Mouse (Mus musculus): ENCODE measurements around the gene Sema5b. TPM values are rescaled to one million over a fixed set of nuclear protein-coding genes. Genes with fewer than 3 reads are reported as not detected.

Sema5b gene
- polyA plus RNA-seq (2015; fragmentation: Nextera tagmentation; extraction: Ambion mirVana) = 6.4 and 6.8 TPM in 2 replicates

DNA sequence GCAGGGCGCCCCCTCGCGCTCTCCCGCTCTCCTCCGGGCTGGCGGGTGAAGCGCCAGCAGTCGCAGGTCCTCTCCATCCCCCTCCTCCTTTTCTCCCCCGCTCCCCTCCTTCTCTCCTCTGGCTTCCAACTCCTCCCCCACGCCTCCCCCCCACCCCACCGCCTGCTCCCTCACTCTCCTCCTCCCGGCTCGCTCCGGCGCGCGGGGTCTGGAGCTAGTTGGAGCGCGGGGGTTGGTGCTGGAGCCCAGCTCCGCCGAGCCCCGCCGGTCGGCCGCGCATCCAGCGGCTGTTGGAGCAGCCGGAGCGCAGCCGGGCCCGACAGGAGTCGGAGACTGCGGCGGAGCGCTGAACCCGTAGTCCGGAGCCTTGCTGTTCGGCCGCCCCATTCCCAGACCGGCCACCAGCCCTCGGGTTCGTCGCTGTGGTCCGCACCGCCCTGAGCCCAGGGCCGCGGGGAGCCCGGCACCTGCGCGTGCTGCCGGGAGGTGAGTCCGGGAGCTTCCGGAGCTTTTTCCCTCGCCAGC lies at the start of gene Sema5b:
Gene Sema5b (plus strand): TSS at position 29 of the 525 bp plus-strand sequence.
- Histone ChIP-seq H3K27ac (peak within 1 kb of the TSS; percentile 39), H3K9ac (peak within 1 kb of the TSS; percentile 74), H3K27me3 (peaks cover 77% of the 10 kb centered on the region), H3K4me3 (peak within 1 kb of the TSS; percentile 64), H3K4me2 (replicated peaks) (peak within 1 kb of the TSS; percentile 97), H3K36me3 (no peaks in the 10 kb centered on the region), H3K9me3 (no peaks in the 10 kb centered on the region), H3K4me1 (peaks cover 21% of the 10 kb centered on the region)
- ATAC-seq (ENCODE audit: low FRiP score, low read depth) = peak; percentile 86
- WGBS = under 1% methylated on average over 53 of the region's 54 CpGs

DNA sequence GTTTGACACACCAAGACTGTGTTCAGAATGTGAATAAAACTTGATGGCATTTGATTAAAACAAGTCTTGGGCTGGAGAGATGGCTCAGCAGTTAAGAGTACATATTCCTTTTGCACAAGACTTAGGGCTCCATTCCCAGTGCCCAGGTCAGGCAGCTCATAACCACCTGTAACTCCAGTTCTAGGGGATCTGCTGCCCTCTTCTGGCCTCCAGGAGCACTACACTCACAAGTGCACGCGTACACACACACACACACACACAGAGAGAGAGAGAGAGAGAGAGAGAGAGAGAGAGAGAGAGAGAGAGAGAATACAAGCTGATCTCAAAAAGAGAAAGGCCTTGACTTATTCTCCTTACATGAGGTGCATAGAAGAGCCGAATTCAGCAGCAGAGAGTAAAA lies 40.6 kb upstream of the Sema5b start:
- no peak for ATAC-seq (ENCODE audit: low FRiP score, low read depth)
- no peak overlapping the region for H3K4me3 ChIP-seq
- 86% methylated on average over 3 of the region's 3 CpGs for WGBS
- no peaks in the 10 kb centered on the region for H3K36me3 ChIP-seq
- H3K27ac ChIP-seq = no peak overlapping the region
- no peaks in the 10 kb centered on the region for H3K4me1 ChIP-seq
- H3K27me3 ChIP-seq = no peaks in the 10 kb centered on the region
- H3K9ac ChIP-seq = no peak overlapping the region
- H3K4me2 ChIP-seq (replicated peaks) = no peak overlapping the region
- H3K9me3 ChIP-seq = 0 out of 2 replicates have a peak, but pooled peaks cover 6% of the 10 kb centered on the region

DNA sequence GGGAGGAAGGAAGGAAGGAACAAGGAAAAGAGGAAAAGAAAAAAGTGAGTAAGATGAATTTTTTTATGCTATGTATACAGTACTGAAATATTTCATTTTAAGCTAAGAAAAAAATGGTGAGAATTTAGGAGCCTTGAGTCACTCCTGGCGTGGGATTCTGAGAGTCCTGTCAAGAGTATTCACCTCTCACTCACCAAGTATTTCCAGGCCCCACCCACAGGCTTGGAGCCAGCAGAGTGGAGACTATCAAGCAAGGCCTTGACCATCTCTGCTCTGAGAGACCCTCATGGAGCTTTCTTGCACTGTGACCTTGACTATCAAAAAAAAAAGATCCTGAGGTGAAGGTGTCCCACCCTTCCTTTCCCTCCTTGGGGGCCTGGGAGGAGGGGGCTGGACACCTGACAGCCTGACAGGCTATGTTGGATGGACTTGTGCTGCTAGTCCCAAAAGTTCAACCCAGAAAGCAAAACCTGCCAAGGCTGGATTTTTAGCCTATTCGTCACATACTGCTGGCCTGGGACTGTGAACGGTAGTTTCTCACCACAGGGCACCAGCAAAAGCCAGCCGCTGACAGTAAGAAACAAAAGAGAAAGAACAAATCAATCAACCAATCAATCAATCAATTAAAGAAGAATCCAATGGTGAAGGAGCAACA lies 39.7 kb upstream of the Sema5b start:
- H3K27me3 ChIP-seq = no peaks in the 10 kb centered on the region
- WGBS = 68% methylated on average over 4 of the region's 4 CpGs
- H3K4me2 ChIP-seq (replicated peaks) = no peak overlapping the region

DNA sequence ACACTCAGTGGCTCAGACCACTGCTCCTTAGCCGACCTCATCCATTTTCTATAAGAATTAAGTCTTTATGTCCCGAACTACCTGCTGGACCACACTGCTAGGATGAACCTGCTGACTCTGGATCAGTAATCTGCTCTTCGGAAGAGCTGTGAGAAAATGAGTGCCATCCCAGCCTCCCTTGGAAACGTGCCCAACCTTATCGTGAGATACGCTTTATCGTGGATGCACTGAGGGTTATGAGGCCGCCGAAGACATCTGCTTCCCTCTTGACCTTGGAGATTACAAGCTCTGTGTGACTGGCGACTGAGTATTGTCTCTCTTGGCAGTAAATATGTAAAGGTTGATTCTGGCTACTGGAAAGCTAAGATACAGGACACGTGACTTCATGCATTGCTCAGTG lies 38.5 kb upstream of the Sema5b start:
- H3K9ac ChIP-seq = no peak overlapping the region
- no peak for ATAC-seq (ENCODE audit: low FRiP score, low read depth)
- H3K9me3 ChIP-seq = 0 out of 2 replicates have a peak, but pooled peaks cover 6% of the 10 kb centered on the region
- no peaks in the 10 kb centered on the region for H3K4me1 ChIP-seq
- no peaks in the 10 kb centered on the region for H3K27me3 ChIP-seq
- H3K36me3 ChIP-seq = no peaks in the 10 kb centered on the region
- no peak overlapping the region for H3K27ac ChIP-seq
- 90% methylated on average over 11 of the region's 11 CpGs for WGBS
- no peak overlapping the region for H3K4me2 ChIP-seq (replicated peaks)
- no peak overlapping the region for H3K4me3 ChIP-seq

More for the DNA sequence above, 39.7 kb upstream of the Sema5b start:
- ATAC-seq (ENCODE audit: low FRiP score, low read depth) = no peak
- H3K9me3 ChIP-seq = 0 out of 2 replicates have a peak, but pooled peaks cover 6% of the 10 kb centered on the region
- H3K36me3 ChIP-seq = no peaks in the 10 kb centered on the region
- no peak overlapping the region for H3K27ac ChIP-seq
- no peak overlapping the region for H3K9ac ChIP-seq
- no peak overlapping the region for H3K4me3 ChIP-seq
- no peaks in the 10 kb centered on the region for H3K4me1 ChIP-seq

DNA sequence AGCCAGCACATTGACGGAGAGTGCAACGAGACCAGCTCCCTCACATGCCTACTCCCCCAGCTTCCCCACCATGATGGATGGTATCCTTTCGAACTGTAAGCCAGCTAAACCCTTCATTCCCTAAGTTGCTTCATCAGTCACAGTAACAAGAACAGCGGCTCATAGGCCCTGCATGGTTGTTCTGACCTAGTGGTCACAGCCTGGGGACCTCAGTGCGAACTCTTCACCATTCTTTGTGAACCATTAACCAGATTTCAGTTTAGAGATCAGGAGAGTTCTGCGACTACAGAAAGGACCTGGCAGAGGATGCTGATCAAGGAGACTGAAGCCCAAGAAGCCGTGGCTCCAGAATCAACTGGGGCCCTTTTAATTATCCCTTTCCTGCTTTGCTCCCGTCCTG lies 36.7 kb upstream of the Sema5b start:
- H3K27me3 ChIP-seq = no peaks in the 10 kb centered on the region
- H3K4me1 ChIP-seq = no peaks in the 10 kb centered on the region
- H3K9me3 ChIP-seq = 0 out of 2 replicates have a peak, but pooled peaks cover 6% of the 10 kb centered on the region
- 78% methylated on average over 8 of the region's 8 CpGs for WGBS
- H3K27ac ChIP-seq = no peak overlapping the region
- no peak overlapping the region for H3K4me2 ChIP-seq (replicated peaks)
- H3K4me3 ChIP-seq = no peak overlapping the region
- H3K36me3 ChIP-seq = no peaks in the 10 kb centered on the region
- no peak overlapping the region for H3K9ac ChIP-seq
- no peak for ATAC-seq (ENCODE audit: low FRiP score, low read depth)

DNA sequence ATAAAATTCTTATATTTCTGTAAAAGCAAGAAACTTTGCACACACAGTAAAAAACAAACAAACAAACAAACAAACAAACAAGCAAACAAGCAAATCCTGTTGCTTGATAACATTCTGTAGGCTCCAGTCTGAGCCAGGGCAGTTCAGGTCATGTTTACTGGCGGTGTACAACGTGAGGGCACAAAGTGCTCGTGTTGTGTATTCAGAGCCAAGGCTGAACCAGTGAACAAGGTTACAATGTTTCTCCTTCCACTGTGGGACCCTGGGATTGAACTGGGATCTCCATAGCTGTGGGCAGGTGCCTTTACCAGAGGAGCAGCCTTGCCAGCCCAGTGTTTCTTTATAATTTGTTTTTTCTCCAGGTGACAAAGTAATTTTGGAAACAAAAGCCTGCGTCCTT lies 35.2 kb upstream of the Sema5b start:
- Histone ChIP-seq H3K27me3 (no peaks in the 10 kb centered on the region), H3K9me3 (no peaks in the 10 kb centered on the region), H3K4me1 (0 out of 2 replicates have a peak, but pooled peaks cover 6% of the 10 kb centered on the region), H3K4me2 (replicated peaks) (no peak overlapping the region), H3K9ac (no peak overlapping the region), H3K27ac (no peak overlapping the region), H3K4me3 (no peak overlapping the region), H3K36me3 (no peaks in the 10 kb centered on the region)
- ATAC-seq (ENCODE audit: low FRiP score, low read depth) = no peak
- 91% methylated on average over 4 of the region's 4 CpGs for WGBS

DNA sequence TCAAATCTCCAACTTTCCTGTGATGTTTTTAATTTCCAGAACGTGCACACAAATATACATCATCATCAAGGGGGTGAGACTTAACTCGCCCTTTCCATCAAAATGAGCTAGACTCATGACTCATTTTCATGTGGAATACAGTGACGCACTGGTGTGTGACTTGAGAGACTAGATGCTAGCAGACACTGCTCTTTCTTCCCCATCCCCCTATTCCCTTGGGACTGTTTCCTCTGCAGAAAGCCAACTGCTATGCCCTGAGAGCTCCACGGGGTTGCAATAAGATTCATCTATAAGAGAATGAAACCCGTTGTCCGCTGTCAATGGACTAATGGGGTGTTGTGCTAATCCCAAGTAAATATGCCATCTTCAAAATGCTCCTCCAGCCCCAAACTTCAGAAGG lies 32.4 kb upstream of the Sema5b start:
- no peak overlapping the region for H3K27ac ChIP-seq
- WGBS = 84% methylated on average over 6 of the region's 6 CpGs

DNA sequence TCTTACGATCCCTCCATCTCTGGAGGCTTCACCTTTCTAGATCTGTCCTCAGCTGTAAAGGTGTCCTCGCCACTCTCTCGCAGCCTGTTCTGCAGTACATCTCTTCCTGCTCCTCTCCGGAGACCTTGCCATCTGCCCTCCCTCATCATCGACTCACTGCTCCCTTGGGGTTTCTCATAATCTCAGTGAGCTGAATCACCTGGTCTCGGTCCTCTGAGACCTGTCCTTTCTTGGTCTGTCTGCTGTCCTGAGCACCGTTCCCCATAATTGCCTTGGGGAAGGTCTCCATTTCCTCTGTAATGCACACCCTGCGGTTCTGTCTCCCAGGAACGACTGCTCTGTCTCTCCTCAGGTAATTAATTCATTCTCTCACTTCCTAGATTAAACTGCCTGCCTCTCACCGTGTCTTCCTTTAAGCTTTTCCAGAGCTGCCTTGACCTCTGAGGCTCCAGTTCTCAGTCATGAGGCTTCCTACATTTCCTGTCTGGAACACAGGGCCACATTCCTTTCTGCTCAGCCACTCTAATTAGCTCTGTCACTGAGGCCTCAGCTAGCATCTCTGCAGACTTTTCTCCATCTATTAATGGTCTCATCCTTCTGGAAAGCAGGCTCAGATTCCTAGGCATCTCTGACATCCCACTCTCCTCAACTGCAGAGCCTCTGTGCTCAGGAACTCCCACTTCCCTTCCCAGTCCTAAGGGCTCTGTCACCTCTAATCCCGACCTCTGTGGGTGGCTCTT lies 31.4 kb upstream of the Sema5b start:
- H3K27ac ChIP-seq = no peak overlapping the region

More for the DNA sequence above, 32.4 kb upstream of the Sema5b start:
- Histone ChIP-seq H3K4me2 (replicated peaks) (no peak overlapping the region), H3K9me3 (no peaks in the 10 kb centered on the region), H3K9ac (no peak overlapping the region), H3K36me3 (no peaks in the 10 kb centered on the region), H3K4me1 (0 out of 2 replicates have a peak, but pooled peaks cover 6% of the 10 kb centered on the region), H3K4me3 (no peak overlapping the region), H3K27me3 (no peaks in the 10 kb centered on the region)
- no peak for ATAC-seq (ENCODE audit: low FRiP score, low read depth)

DNA sequence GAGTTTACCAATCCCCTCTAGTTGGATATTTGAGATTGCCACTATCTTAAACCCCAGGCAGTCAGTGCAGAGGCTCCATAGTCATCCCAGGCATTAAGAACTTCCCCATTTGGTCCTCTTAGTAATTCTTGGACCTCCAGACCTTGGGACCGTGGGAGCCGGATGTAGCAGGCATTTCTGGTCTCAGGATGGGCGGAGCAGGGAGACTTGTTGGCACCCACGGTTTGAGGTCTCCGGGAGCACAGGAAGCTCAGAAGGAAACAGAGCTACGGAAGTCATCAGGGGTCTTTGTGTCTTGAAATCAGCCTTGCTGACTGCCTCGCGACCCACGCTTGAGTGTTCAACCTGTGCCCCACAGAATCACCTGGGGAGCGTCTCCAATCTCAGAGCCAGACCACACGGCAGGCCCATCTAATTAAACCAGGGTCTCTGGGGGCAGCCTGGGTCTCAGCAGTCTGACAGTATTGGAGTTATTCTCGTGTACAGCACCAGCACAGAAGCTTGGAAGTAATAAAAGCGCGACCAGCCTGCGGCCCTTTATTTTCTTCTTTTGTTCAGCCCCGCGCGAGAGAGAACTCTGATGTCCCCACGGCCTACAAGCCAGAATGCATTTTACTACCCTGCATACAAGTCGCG lies 24.9 kb upstream of the Sema5b start:
- H3K27ac ChIP-seq = no peak overlapping the region
- no peak overlapping the region for H3K9ac ChIP-seq
- H3K9me3 ChIP-seq = no peaks in the 10 kb centered on the region
- no peak overlapping the region for H3K4me3 ChIP-seq
- H3K36me3 ChIP-seq = no peaks in the 10 kb centered on the region
- peaks cover 25% of the 10 kb centered on the region for H3K4me1 ChIP-seq
- H3K4me2 ChIP-seq (replicated peaks) = no peak overlapping the region
- WGBS = 46% methylated on average over 21 of the region's 21 CpGs
- no peak for ATAC-seq (ENCODE audit: low FRiP score, low read depth)
- 0 out of 2 replicates have a peak, but pooled peaks cover 11% of the 10 kb centered on the region for H3K27me3 ChIP-seq

More for the DNA sequence above, 31.4 kb upstream of the Sema5b start:
- 43% methylated on average over 11 of the region's 11 CpGs for WGBS
- Histone ChIP-seq H3K9me3 (no peaks in the 10 kb centered on the region), H3K36me3 (no peaks in the 10 kb centered on the region), H3K27me3 (no peaks in the 10 kb centered on the region), H3K4me3 (no peak overlapping the region), H3K4me1 (0 out of 2 replicates have a peak, but pooled peaks cover 6% of the 10 kb centered on the region), H3K4me2 (replicated peaks) (no peak overlapping the region), H3K9ac (no peak overlapping the region)
- ATAC-seq (ENCODE audit: low FRiP score, low read depth) = no peak

DNA sequence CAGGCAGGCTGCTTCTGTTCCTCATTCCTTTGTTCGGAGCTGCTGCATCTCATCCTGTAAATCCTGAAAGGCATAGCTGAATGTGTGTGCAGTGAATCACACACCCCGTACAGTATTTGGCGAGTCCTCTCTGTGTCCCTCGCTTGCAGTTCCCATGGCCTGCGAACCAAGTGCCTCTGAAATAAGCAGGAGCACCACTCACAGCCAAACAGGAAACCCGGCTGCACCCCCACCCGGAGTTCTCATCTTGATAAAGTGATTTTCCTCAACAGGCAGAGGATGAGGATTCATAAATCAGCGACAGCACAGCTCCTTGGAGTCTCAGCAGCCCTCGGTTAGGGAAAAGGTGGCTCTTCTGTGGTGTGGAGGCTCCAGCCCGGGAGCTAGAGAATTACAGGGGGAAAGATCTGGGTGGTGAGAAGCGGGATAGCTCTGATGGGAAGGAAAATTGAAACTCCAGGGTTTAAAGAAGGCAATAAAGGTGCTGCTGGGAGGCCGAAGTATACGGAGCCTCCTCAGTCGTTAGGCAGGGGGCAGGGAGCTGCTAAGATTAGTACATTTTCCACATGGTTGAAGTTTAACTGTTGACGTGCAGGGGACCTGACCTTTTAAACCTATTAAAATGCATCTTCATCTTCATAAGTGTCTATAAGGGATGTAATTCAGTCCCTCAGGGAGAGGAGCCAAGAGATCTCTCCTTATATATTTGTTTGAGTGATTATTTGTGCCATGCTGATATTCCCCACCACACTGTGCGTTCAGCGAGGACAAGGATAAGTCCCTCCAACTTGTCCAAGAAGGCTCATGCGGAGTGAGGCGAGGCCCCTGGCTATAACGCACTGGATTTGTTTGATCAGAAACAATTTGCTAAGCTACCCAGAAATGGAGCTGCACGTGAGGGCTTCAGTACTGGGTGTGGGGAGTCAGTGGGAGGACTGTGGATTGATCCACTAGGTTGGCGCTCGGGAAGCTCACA lies 22.7 kb upstream of the Sema5b start:
- Histone ChIP-seq H3K9ac (peak overlapping the region; percentile 46; the same call in 1 of the 2 replicates), H3K27ac (no peak overlapping the region), H3K4me1 (peaks cover 25% of the 10 kb centered on the region), H3K9me3 (no peaks in the 10 kb centered on the region), H3K27me3 (0 out of 2 replicates have a peak, but pooled peaks cover 11% of the 10 kb centered on the region), H3K4me2 (replicated peaks) (peak overlapping the region; percentile 36), H3K36me3 (no peaks in the 10 kb centered on the region), H3K4me3 (no peak overlapping the region)
- ATAC-seq (ENCODE audit: low FRiP score, low read depth) = peak; percentile 40; the same call in 1 of the 2 replicates
- 42% methylated on average over 23 of the region's 23 CpGs for WGBS

DNA sequence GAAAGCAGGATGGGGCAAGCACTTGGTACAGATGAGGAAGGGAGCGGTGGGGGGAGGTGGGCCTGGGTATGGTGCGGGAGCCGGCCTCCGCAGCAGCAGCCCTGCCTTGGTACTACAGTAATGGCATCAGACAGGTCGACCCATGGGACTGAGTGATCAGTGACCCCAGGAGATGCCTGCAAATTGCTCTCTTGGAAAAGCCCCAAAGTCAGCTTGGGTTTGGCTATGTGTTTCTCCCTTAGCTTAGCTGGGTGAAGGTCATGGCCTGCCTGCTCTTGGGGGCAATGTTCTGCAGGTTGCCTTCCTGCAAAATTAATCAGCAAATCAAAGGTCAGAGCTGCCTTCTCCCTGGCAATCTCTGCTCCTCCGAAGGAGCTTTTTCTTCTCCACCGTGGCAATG lies 21.7 kb upstream of the Sema5b start:
- Histone ChIP-seq H3K9ac (no peak overlapping the region), H3K36me3 (no peaks in the 10 kb centered on the region), H3K9me3 (no peaks in the 10 kb centered on the region), H3K4me1 (peaks cover 25% of the 10 kb centered on the region), H3K27me3 (0 out of 2 replicates have a peak, but pooled peaks cover 11% of the 10 kb centered on the region), H3K27ac (no peak overlapping the region), H3K4me2 (replicated peaks) (no peak overlapping the region), H3K4me3 (no peak overlapping the region)
- no peak for ATAC-seq (ENCODE audit: low FRiP score, low read depth)
- WGBS = 60% methylated on average over 7 of the region's 7 CpGs
